Mouse (Mus musculus) kidney, postnatal 0 days (tissue): Measurements from ENCODE around the gene Mesp2. TPM values are rescaled to one million over a fixed set of nuclear protein-coding genes. Genes with fewer than 3 reads are reported as not detected.
A peak's percentile ranks its signal among the peaks of the same experiment; 100 is the strongest.

ENCODE experiments used
- ATAC-seq: fragments of 200-750 bp; cut with Nextera tagmentation; replicated peaks from 2 replicates; pipeline ENCODE4 v1.8.0; 2017; ENCODE audit warnings: low read depth, moderate number of reproducible peaks, moderate TSS enrichment, moderate library complexity; ENCODE audit not compliant: low FRiP score
- DNase-seq: peaks from one replicate; pipeline ENCODE4 v3.0.0-alpha.2; 2016; ENCODE audit warnings: low spot score
- H3K27ac ChIP-seq: fragments of 300-500 bp; sonication (generic); 2 replicates; pipeline ENCODE4 v1.5.1; 2014; ENCODE audit warnings: mild to moderate bottlenecking
- H3K27me3 ChIP-seq: fragments of 300-500 bp; sonication (generic); 2 replicates; pipeline ENCODE4 v1.6.1; 2014; ENCODE audit warnings: low read length, mixed read lengths; ENCODE audit not compliant: insufficient read depth
- H3K36me3 ChIP-seq: fragments of 300-500 bp; sonication (generic); 2 replicates; pipeline ENCODE4 v1.6.1; 2014; ENCODE audit warnings: low read length, mixed read lengths; ENCODE audit not compliant: insufficient read depth
- H3K4me1 ChIP-seq: fragments of 300-500 bp; sonication (generic); replicated peaks from 2 replicates; pipeline ENCODE4 v1.6.1; 2014; ENCODE audit warnings: antibody characterized with exemption, low read length, mixed read lengths; ENCODE audit not compliant: insufficient read depth
- H3K4me2 ChIP-seq: fragments of 300-500 bp; sonication (generic); 2 replicates; pipeline ENCODE4 v1.6.1; 2014; ENCODE audit warnings: mild to moderate bottlenecking, low read length, moderate library complexity, mixed read lengths
- H3K4me3 ChIP-seq: fragments of 300-500 bp; sonication (generic); replicated peaks from 2 replicates; pipeline ENCODE4 v1.5.1; 2014; ENCODE audit warnings: low read depth, low read length
- H3K9ac ChIP-seq: fragments of 300-500 bp; sonication (generic); 2 replicates; pipeline ENCODE4 v1.6.1; 2014; ENCODE audit warnings: low read depth, low read length
- H3K9me3 ChIP-seq: fragments of 300-500 bp; sonication (generic); replicated peaks from 2 replicates; pipeline ENCODE4 v1.6.1; 2016; ENCODE audit warnings: low read length, inconsistent platforms, mixed read lengths
- CTCF ChIP-seq: IDR thresholded peaks from 2 replicates; pipeline ENCODE4 v1.5.1; 2016; ENCODE audit warnings: antibody characterized with exemption, low read depth, mild to moderate bottlenecking, moderate library complexity
- WGBS: fragments of 180-500 bp; shearing (Covaris S2); extraction: QIAGEN DNeasy Blood & Tissue Kit; methylation state at CpG from one replicate; pipeline ENCODE4 v1.1.7; 2014; 5-methylcytosine and 5-hydroxymethylcytosine counted together
- polyA plus RNA-seq: library from polyadenylated mRNA; unstranded; fragments of >200 nt; fragmentation: Nextera tagmentation; extraction: Ambion mirVana; gene quantifications from 2 replicates; pipeline ENCODE4 v1.2.1, GENCODE M21; 2015

The Mesp2 gene
- 0.45 and 0.48 TPM in 2 replicates for polyA plus RNA-seq

- H3K9ac ChIP-seq, result peak within 1 kb of the TSS; percentile 36; the same call in 1 of the 2 replicates
- 12% methylated on average over 71 of the region's 71 CpGs for WGBS
- H3K27ac ChIP-seq, result no peak within 1 kb of the TSS
- peak within 1 kb of the TSS; percentile 40 for H3K4me2 ChIP-seq
- no peaks in the 10 kb centered on the region for H3K9me3 ChIP-seq
- TF ChIP-seq CTCF, result 0 out of 2 replicates have a peak, but pooled peaks have one; percentile 22
- no peaks in the 10 kb centered on the region for H3K36me3 ChIP-seq
- ATAC-seq (peak; percentile 48), DNase-seq (peak; percentile 74)
- peak within 1 kb of the TSS; percentile 20; the same call in 1 of the 2 replicates for H3K4me3 ChIP-seq
- H3K27me3 ChIP-seq, result no peaks in the 10 kb centered on the region
- H3K4me1 ChIP-seq, result 0 out of 2 replicates have a peak, but pooled peaks cover 3% of the 10 kb centered on the region
These were observed at the start of gene Mesp2 for GRCm38 (mm10) chr7:79810611-79811506. Gene Mesp2 (plus strand): TSS chr7:79810727.

GRCm38 (mm10) chr7:79761124-79761876, 49.2 kb upstream of the Mesp2 start:
- WGBS, result 69% methylated on average over 5 of the region's 5 CpGs
- no peaks in the 10 kb centered on the region for H3K9me3 ChIP-seq
- DNase-seq (no peak), ATAC-seq (no peak)
- no peaks in the 10 kb centered on the region for H3K36me3 ChIP-seq
- no peak for TF ChIP-seq CTCF
- no peak overlapping the region for H3K27ac ChIP-seq
- no peaks in the 10 kb centered on the region; the same call in 1 of the 2 replicates for H3K27me3 ChIP-seq
- no peak overlapping the region for H3K9ac ChIP-seq
- no peak overlapping the region for H3K4me3 ChIP-seq
- H3K4me1 ChIP-seq, result no peaks in the 10 kb centered on the region
- no peak overlapping the region for H3K4me2 ChIP-seq

GRCm38 (mm10) chr7:79762106-79762505, 48.4 kb upstream of the Mesp2 start:
- ATAC-seq (no peak), DNase-seq (no peak)
- Histone ChIP-seq H3K9me3 (no peaks in the 10 kb centered on the region), H3K4me1 (no peaks in the 10 kb centered on the region), H3K27me3 (no peaks in the 10 kb centered on the region), H3K4me3 (no peak overlapping the region), H3K36me3 (no peaks in the 10 kb centered on the region), H3K4me2 (no peak overlapping the region), H3K9ac (no peak overlapping the region), H3K27ac (no peak overlapping the region)
- TF ChIP-seq CTCF, result no peak
- WGBS, result 73% methylated on average over 8 of the region's 8 CpGs

GRCm38 (mm10) chr7:79765991-79766390, 44.5 kb upstream of the Mesp2 start:
- Histone ChIP-seq H3K4me1 (no peaks in the 10 kb centered on the region), H3K9me3 (no peaks in the 10 kb centered on the region), H3K4me3 (no peak overlapping the region), H3K4me2 (no peak overlapping the region), H3K9ac (no peak overlapping the region), H3K27ac (no peak overlapping the region), H3K27me3 (no peaks in the 10 kb centered on the region), H3K36me3 (no peaks in the 10 kb centered on the region)
- DNase-seq, result no peak
- WGBS, result 31% methylated on average over 1 of the region's 1 CpGs
- peak; percentile 32; the same call in 1 of the 2 replicates for TF ChIP-seq CTCF
- no peak for ATAC-seq

- no peak for DNase-seq
- no peak overlapping the region for H3K27ac ChIP-seq
- no peaks in the 10 kb centered on the region for H3K4me1 ChIP-seq
- WGBS, result 65% methylated on average over 3 of the region's 3 CpGs
- H3K4me2 ChIP-seq, result no peak overlapping the region
- no peak overlapping the region for H3K9ac ChIP-seq
- TF ChIP-seq CTCF, result no peak
- H3K27me3 ChIP-seq, result no peaks in the 10 kb centered on the region
- H3K36me3 ChIP-seq, result no peaks in the 10 kb centered on the region
- H3K9me3 ChIP-seq, result no peaks in the 10 kb centered on the region
- H3K4me3 ChIP-seq, result no peak overlapping the region
- ATAC-seq, result no peak
These were observed 40.9 kb upstream of the Mesp2 start for GRCm38 (mm10) chr7:79769664-79770063.
